Mouse (Mus musculus) kidney, embryonic 16.5 days (tissue): ENCODE data around the gene Zbtb16. TPM values are rescaled to one million over a fixed set of nuclear protein-coding genes. Genes with fewer than 3 reads are reported as not detected.
A peak's percentile ranks its signal among the peaks of the same experiment; 100 is the strongest.

ENCODE experiments used
- ATAC-seq: fragments of 200-750 bp; cut with Nextera tagmentation; 2 replicates; pipeline ENCODE4 v1.8.0; 2017; ENCODE audit warnings: moderate TSS enrichment; ENCODE audit not compliant: low FRiP score, low TSS enrichment
- H3K27ac ChIP-seq: fragments of 300-500 bp; sonication (generic); 2 replicates; pipeline ENCODE4 v1.5.1; 2014; ENCODE audit warnings: low read length
- H3K27me3 ChIP-seq: fragments of 300-500 bp; sonication (generic); 2 replicates; pipeline ENCODE4 v1.6.1; 2014; ENCODE audit warnings: low read length, control low read depth, mixed read lengths; ENCODE audit not compliant: insufficient read depth
- H3K36me3 ChIP-seq: fragments of 300-500 bp; sonication (generic); 2 replicates; pipeline ENCODE4 v1.6.1; 2014; ENCODE audit warnings: low read length, control low read depth, mixed read lengths; ENCODE audit not compliant: insufficient read depth
- H3K4me1 ChIP-seq: fragments of 300-500 bp; sonication (generic); 2 replicates; pipeline ENCODE4 v1.6.1; 2014; ENCODE audit warnings: low read length, control low read depth, mixed read lengths; ENCODE audit not compliant: insufficient read depth
- H3K4me2 ChIP-seq: fragments of 300-500 bp; sonication (generic); replicated peaks from 2 replicates; pipeline ENCODE4 v1.6.1; 2014; ENCODE audit warnings: low read depth, low read length
- H3K4me3 ChIP-seq: fragments of 300-500 bp; sonication (generic); 2 replicates; pipeline ENCODE4 v1.5.1; 2014; ENCODE audit warnings: mild to moderate bottlenecking, low read length
- H3K9ac ChIP-seq: fragments of 300-500 bp; sonication (generic); replicated peaks from 2 replicates; pipeline ENCODE4 v1.6.1; 2014; ENCODE audit warnings: low read length
- H3K9me3 ChIP-seq: fragments of 300-500 bp; sonication (generic); 2 replicates; pipeline ENCODE4 v1.6.1; 2016; ENCODE audit warnings: low read length, control low read depth
- WGBS: fragments of 180-500 bp; shearing (Covaris S2); extraction: QIAGEN DNeasy Blood & Tissue Kit; methylation state at CpG from one replicate; pipeline ENCODE4 v1.1.7; 2014; 5-methylcytosine and 5-hydroxymethylcytosine counted together
- polyA plus RNA-seq: library from polyadenylated mRNA; unstranded; fragments of >200 nt; fragmentation: Nextera tagmentation; extraction: Ambion mirVana; gene quantifications from 2 replicates; pipeline ENCODE4 v1.2.1, GENCODE M21; 2015

The Zbtb16 gene
- polyA plus RNA-seq, 1 experiment from 2014 or later, result 1.8 TPM

DNA sequence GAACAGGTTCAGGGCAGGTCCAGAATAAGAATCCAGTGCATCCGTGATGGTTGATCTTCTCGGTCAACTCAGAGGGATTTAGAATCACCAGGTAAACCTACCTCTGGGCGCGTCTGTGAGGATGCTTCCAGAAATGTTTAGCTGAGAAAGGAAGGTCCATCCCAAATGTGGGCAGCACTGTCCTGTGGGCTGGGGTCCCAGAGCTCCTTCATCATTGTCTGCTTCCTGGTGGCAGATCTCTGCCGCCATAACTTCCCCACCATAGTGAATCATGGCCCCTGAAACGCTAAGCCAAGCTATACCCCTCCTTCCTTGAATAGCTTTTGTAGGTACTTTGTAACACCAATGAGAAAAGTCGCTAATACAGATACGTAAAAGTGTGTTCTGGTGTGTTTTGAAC lies 194.4 kb downstream of the Zbtb16 start:
- Histone ChIP-seq H3K9ac (no peak overlapping the region), H3K4me1 (no peaks in the 10 kb centered on the region), H3K27me3 (no peaks in the 10 kb centered on the region; the same call in 1 of the 2 replicates), H3K4me3 (no peak overlapping the region), H3K4me2 (no peak overlapping the region), H3K9me3 (peaks cover 7% of the 10 kb centered on the region), H3K36me3 (no peaks in the 10 kb centered on the region), H3K27ac (no peak overlapping the region)
- no peak for ATAC-seq
- WGBS, result 92% methylated on average over 8 of the region's 8 CpGs

DNA sequence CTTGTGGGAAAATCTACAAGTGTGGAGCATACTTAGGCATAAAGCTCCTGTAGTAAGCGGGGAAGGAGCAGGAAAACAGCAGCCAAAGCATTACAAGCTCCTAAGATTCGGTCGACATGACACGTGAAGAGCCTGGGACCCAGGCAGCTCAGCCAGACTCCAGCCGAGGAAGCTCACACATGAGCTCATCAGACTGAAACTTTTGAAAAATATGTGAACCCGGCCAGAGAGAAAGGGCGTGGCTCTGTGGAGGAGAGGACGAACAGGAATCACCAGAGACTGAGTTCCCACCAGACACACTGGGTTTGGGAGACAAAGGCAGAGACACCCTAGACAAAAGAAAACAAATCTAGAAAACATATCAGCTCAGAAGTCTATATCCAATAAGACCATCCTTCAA lies 195.1 kb downstream of the Zbtb16 start:
- Histone ChIP-seq H3K27ac (no peak overlapping the region), H3K36me3 (no peaks in the 10 kb centered on the region), H3K9ac (no peak overlapping the region), H3K4me3 (no peak overlapping the region), H3K4me2 (no peak overlapping the region), H3K4me1 (no peaks in the 10 kb centered on the region), H3K27me3 (no peaks in the 10 kb centered on the region), H3K9me3 (peaks cover 7% of the 10 kb centered on the region)
- 77% methylated on average over 8 of the region's 8 CpGs for WGBS
- ATAC-seq, result no peak

DNA sequence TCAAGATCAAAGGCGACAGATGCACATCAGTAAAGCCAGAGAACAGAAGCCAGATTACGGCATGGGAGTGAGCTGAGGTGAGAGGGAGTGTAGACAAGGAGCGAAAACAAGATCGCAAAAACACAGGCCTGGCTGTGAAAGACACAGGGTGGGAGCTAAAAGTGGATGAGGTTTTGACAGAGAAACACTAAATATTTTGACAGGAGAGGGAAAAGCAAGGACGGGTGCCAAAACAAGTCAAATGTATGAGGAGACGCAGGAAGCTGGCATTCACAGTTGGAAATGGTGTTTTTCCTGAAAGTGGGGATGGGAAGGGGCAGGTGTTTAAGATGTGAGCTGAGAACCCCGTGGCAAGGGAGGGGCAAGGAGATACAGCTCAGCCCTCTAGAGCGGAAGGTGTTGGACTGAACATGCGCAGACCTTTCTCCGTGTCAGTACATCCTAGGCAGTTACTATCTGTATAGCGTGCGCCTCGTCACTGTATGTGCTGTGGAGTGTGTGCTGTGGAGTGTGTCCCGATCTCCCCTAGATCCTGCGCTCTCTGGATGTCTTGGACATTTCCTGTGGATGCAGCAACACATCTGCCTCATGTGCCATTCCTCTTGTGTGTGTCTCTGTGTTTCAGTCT lies 197.7 kb downstream of the Zbtb16 start:
- no peak overlapping the region for H3K4me3 ChIP-seq
- ATAC-seq, result no peak
- no peak overlapping the region for H3K9ac ChIP-seq
- no peaks in the 10 kb centered on the region for H3K27me3 ChIP-seq
- no peaks in the 10 kb centered on the region for H3K9me3 ChIP-seq
- H3K4me1 ChIP-seq, result no peaks in the 10 kb centered on the region
- H3K4me2 ChIP-seq, result no peak overlapping the region
- 49% methylated on average over 15 of the region's 15 CpGs for WGBS
- H3K27ac ChIP-seq, result no peak overlapping the region
- no peaks in the 10 kb centered on the region for H3K36me3 ChIP-seq

DNA sequence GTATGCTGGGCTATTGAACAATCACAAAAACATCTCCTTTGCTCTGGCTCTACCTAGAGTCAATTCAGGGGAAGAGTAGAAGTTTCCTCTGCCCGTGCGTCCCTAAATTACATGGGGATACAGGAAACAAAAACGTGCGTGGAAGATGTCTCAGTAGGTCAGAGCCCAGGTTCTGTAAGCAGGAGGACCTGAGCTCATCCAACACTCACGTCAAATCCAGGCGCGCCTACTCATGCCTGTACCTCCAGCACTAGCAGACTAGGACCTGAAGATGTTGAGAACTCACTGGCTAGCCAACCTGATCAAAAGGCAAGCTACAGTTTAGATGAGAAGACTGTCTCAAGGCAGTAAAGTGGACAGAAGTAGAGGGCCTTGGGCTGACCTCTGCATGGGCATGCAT lies 198.9 kb downstream of the Zbtb16 start:
- H3K4me3 ChIP-seq, result no peak overlapping the region
- no peaks in the 10 kb centered on the region for H3K36me3 ChIP-seq
- H3K9ac ChIP-seq, result no peak overlapping the region
- no peak overlapping the region for H3K4me2 ChIP-seq
- WGBS, result 89% methylated on average over 7 of the region's 7 CpGs
- H3K4me1 ChIP-seq, result no peaks in the 10 kb centered on the region
- ATAC-seq, result no peak
- H3K27me3 ChIP-seq, result no peaks in the 10 kb centered on the region
- 0 out of 2 replicates have a peak, but pooled peaks cover 2% of the 10 kb centered on the region for H3K9me3 ChIP-seq
- no peak overlapping the region for H3K27ac ChIP-seq

DNA sequence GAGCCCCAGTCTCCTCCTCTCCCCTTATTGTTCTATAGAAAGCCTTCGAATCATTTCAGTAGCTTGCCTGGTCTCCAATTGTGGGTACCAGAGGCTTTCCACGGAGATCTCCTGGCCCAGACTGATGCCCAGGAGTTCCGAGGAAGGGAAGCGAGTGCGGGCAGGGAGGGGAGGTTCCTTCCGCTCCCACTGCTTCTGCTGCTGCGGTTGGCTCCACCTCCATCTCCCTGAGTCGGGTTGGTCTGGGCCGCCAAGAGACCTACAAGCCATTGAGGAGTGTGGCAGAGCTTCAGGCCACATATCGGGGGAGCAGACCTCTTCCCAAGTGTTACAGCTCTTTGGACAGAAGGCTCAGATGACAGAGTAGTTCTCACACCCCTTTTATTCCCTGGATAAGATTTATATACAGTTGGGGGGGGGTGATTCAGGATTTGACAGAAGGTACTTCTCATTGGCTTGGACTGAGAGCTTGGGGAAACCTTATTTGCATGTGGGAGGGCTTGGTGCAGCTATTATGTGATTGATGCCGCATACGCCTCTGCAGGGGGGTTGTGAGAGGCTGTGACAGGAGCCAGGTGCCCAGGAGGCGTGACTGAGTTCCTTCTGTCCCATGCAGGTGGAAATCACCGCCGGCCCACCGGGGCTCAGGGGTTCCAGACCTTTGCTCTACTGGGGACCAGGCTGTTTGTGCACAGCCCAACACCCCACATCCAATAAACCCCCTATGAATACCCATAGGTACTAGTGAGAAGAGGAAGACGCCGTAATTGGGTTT lies 200.3 kb downstream of the Zbtb16 start:
- Histone ChIP-seq H3K9me3 (0 out of 2 replicates have a peak, but pooled peaks cover 2% of the 10 kb centered on the region), H3K9ac (no peak overlapping the region), H3K36me3 (no peaks in the 10 kb centered on the region), H3K27me3 (no peaks in the 10 kb centered on the region), H3K27ac (no peak overlapping the region), H3K4me3 (no peak overlapping the region), H3K4me1 (no peaks in the 10 kb centered on the region), H3K4me2 (peak overlapping the region; percentile 17; the same call in 1 of the 2 replicates)
- no peak for ATAC-seq
- 37% methylated on average over 18 of the region's 18 CpGs for WGBS

DNA sequence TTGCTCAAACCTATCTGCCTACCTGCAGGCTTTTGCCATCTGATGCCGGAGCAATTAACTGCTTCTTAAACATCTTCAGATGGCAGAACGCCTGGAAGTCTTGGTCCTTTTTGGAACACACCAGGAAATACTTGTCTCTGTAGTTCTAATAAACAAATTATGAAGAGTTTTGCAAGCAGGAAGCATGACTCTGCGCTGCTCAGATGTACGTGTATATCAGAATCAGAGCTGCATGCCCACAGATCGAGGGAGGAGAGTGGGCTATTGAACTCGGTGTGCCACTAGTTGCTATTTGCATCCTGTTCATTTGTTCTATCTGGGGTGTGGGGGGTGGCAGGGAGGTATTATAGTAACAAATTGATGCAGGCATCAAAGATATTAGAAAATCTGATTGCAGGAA lies 202.9 kb downstream of the Zbtb16 start:
- Histone ChIP-seq H3K4me3 (no peak overlapping the region), H3K9ac (no peak overlapping the region), H3K4me1 (no peaks in the 10 kb centered on the region), H3K4me2 (no peak overlapping the region), H3K27me3 (no peaks in the 10 kb centered on the region), H3K9me3 (0 out of 2 replicates have a peak, but pooled peaks cover 2% of the 10 kb centered on the region), H3K36me3 (no peaks in the 10 kb centered on the region), H3K27ac (no peak overlapping the region)
- no peak for ATAC-seq
- 85% methylated on average over 6 of the region's 6 CpGs for WGBS

DNA sequence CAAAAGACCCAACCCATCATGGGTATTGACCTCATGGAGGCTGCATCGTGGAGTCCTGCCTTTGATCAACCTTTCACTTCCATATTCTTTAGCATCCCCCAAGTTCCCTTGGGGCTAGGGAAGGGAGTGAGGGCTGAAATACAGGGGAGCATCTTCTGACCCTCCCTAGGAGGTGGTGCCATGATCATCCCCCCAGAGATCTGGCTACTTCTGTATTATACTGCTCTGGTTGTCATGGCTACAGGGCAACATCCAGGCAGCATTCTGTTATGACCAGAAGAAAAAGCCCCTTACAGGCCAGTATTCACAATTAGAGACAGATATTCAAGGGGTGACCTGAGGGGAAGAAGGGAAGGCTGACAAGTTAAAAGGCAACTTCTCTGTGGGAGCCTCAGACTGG lies 216.8 kb downstream of the Zbtb16 start:
- WGBS, result 87% methylated on average over 1 of the region's 1 CpGs
- Histone ChIP-seq H3K9ac (no peak overlapping the region), H3K4me2 (no peak overlapping the region), H3K36me3 (no peaks in the 10 kb centered on the region), H3K27me3 (peaks cover 5% of the 10 kb centered on the region; the same call in 1 of the 2 replicates), H3K4me1 (no peaks in the 10 kb centered on the region), H3K27ac (no peak overlapping the region), H3K9me3 (no peaks in the 10 kb centered on the region), H3K4me3 (no peak overlapping the region)
- ATAC-seq, result no peak

DNA sequence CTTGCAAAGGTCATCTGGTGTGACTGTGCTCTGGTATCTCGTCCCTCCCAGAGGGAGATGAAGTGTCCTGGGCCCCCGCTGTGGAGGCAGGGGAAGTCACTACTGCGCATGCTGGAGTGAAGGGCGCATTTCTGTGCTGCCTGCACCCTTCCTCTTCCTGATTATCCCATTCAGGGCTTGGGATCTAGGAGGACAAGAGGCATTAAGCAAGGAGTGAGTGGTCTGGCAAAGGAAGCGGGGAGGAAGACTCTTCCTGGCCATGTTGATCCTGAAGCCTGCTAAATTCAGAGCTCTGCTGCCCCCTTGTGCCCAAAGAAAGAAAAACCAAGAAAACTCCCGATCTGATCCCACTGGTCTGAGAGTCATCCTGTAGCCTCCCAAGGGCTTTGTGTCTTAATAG lies 217.4 kb downstream of the Zbtb16 start:
- Histone ChIP-seq H3K4me1 (no peaks in the 10 kb centered on the region), H3K36me3 (no peaks in the 10 kb centered on the region), H3K9ac (0 out of 2 replicates have a peak overlapping the region, but pooled peaks have one; percentile 18), H3K27ac (no peak overlapping the region), H3K27me3 (peaks cover 5% of the 10 kb centered on the region; the same call in 1 of the 2 replicates), H3K9me3 (no peaks in the 10 kb centered on the region), H3K4me3 (no peak overlapping the region), H3K4me2 (peak overlapping the region; percentile 34; the same call in 1 of the 2 replicates)
- 21% methylated on average over 6 of the region's 6 CpGs for WGBS
- ATAC-seq, result peak; percentile 59; the same call in 1 of the 2 replicates

DNA sequence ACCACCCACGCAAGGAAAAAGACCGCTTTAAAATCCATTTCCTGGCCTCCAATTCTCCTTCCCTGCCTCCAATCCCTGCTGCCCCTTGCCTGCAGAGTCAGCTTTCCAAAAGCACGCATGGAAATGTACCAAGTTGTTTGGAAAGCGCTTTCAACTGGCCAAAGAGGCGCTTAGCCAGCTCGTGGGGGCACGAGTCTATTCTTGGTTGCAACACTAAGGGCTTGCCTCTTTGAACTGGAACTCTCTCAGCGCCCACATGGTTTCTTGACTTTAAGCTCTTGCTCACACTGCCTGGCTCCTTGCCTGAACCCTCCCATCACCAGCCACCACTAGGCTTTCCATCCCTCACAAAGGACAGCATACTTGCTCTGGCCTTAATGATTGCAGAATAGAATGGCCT lies 217.9 kb downstream of the Zbtb16 start:
- Histone ChIP-seq H3K4me3 (no peak overlapping the region), H3K36me3 (no peaks in the 10 kb centered on the region), H3K4me2 (no peak overlapping the region), H3K9ac (no peak overlapping the region), H3K27me3 (peaks cover 5% of the 10 kb centered on the region; the same call in 1 of the 2 replicates), H3K9me3 (no peaks in the 10 kb centered on the region), H3K27ac (no peak overlapping the region), H3K4me1 (no peaks in the 10 kb centered on the region)
- WGBS, result 74% methylated on average over 8 of the region's 8 CpGs
- ATAC-seq, result no peak

DNA sequence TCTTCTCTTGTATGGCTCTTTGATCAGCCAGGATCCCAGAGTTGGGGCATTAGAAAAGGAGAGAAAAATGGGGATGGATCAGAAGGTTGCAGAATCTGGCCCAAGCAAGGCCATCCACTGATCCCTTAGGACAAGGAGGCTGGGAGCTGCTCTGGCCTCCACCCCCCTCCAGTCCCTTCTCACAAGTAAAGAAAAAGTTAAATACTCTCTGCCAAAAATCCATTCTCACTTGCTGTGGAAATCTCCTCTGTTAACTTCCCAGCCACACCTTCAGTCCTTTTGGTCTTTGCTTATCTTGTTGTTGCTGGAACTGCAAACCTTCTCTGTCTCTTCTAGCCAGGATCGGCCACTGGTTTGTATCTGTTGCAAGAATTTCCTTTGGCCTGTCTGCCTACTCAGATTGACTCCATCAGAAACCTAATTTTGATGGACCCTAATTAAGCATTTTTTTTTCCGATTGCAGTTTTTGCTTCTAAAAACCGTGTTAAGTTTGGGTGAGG lies 218.5 kb downstream of the Zbtb16 start:
- no peak for ATAC-seq
- no peak overlapping the region for H3K4me2 ChIP-seq
- peaks cover 5% of the 10 kb centered on the region; the same call in 1 of the 2 replicates for H3K27me3 ChIP-seq
- no peaks in the 10 kb centered on the region for H3K9me3 ChIP-seq
- 88% methylated on average over 3 of the region's 3 CpGs for WGBS
- H3K27ac ChIP-seq, result no peak overlapping the region
- no peak overlapping the region for H3K4me3 ChIP-seq
- no peaks in the 10 kb centered on the region for H3K4me1 ChIP-seq
- H3K9ac ChIP-seq, result no peak overlapping the region
- H3K36me3 ChIP-seq, result no peaks in the 10 kb centered on the region
